Mouse (Mus musculus) bone marrow macrophage, adult 2 months (primary cell): ENCODE measurements around the gene Fam209.

Experiments
- CTCF ChIP-seq: IDR thresholded peaks from 2 replicates; pipeline ENCODE4 v1.5.1; 2012; ENCODE audit warnings: low read depth, mild to moderate bottlenecking, low read length, moderate library complexity
- POLR2A ChIP-seq: IDR thresholded peaks from 2 replicates; pipeline ENCODE4 v1.6.1; 2012; ENCODE audit warnings: mild to moderate bottlenecking, low read depth, low read length, borderline replicate concordance

- TF ChIP-seq CTCF = no peak
- no peak for TF ChIP-seq POLR2A
Measured at GRCm38 (mm10) chr2:172476707-172477260, 4.5 kb downstream of the Fam209 start.
